Mouse (Mus musculus): ENCODE measurements around the gene Lrfn3.

Gene Lrfn3

GRCm38 (mm10) chr7:30310136-30310535 lies 52.4 kb downstream of the Lrfn3 start:
- DNase-seq, result no peak

GRCm38 (mm10) chr7:30309395-30310129 lies 53.0 kb downstream of the Lrfn3 start:
- peak; percentile 54 for DNase-seq

- DNase-seq, result peak; percentile 97
Measured at GRCm38 (mm10) chr7:30308076-30309005, 54.2 kb downstream of the Lrfn3 start, which contains the start of gene Alkbh6. Gene Alkbh6 (plus strand): TSS chr7:30308717.

- no peak for DNase-seq
Measured at GRCm38 (mm10) chr7:30306083-30306779, 56.3 kb downstream of the Lrfn3 start.
